Mouse (Mus musculus) spleen, adult 18-20 months (tissue): ENCODE measurements around the gene Ddn.

ENCODE experiments used
- DNase-seq, 2 experiments: peaks; one replicate each; pipeline ENCODE4 v3.0.0; 2022; ENCODE audit warnings: mixed read lengths in 2 of 2

Gene Ddn

GRCm38 (mm10) chr15:98796803-98797595 lies 12.3 kb downstream of the Ddn start:
- DNase-seq, result no peak

GRCm38 (mm10) chr15:98793141-98793698 lies 16.1 kb downstream of the Ddn start:
- DNase-seq, result no peak

- DNase-seq, result no peak
These were observed 16.9 kb downstream of the Ddn start for GRCm38 (mm10) chr15:98792233-98793020.

- no peak for DNase-seq
These were observed 17.5 kb downstream of the Ddn start for GRCm38 (mm10) chr15:98791771-98792170.

GRCm38 (mm10) chr15:98791221-98791620 lies 18.1 kb downstream of the Ddn start:
- DNase-seq, result no peak

- no peak for DNase-seq
These were observed 18.5 kb downstream of the Ddn start for GRCm38 (mm10) chr15:98790761-98791160.

GRCm38 (mm10) chr15:98789661-98790535 lies 19.4 kb downstream of the Ddn start, which contains the start of gene Wnt1:
Wnt1 (plus strand) TSS chr15:98789857.
- DNase-seq, result peak in 1 of 2 experiments; percentile 70

- no peak for DNase-seq
These were observed 20.2 kb downstream of the Ddn start for GRCm38 (mm10) chr15:98788972-98789660.

GRCm38 (mm10) chr15:98787930-98788329 lies 21.4 kb downstream of the Ddn start:
- DNase-seq, result no peak

- no peak for DNase-seq
These were observed 23.5 kb downstream of the Ddn start for GRCm38 (mm10) chr15:98785744-98786143.

GRCm38 (mm10) chr15:98781166-98781565 lies 28.1 kb downstream of the Ddn start:
- DNase-seq, result no peak

GRCm38 (mm10) chr15:98780573-98780972 lies 28.7 kb downstream of the Ddn start:
- no peak for DNase-seq

- DNase-seq, result no peak
These were observed 29.2 kb downstream of the Ddn start for GRCm38 (mm10) chr15:98780075-98780474.

- no peak for DNase-seq
These were observed 30.5 kb downstream of the Ddn start for GRCm38 (mm10) chr15:98778806-98779205.

GRCm38 (mm10) chr15:98778191-98778770 lies 31.0 kb downstream of the Ddn start:
- no peak for DNase-seq

GRCm38 (mm10) chr15:98777762-98778161 lies 31.5 kb downstream of the Ddn start, which contains the start of gene Wnt10b:
Wnt10b (minus strand) TSS chr15:98778150.
- DNase-seq, result no peak

- DNase-seq, result no peak
These were observed 32.2 kb downstream of the Ddn start for GRCm38 (mm10) chr15:98777005-98777616.

GRCm38 (mm10) chr15:98776280-98777004 lies 32.8 kb downstream of the Ddn start:
- peak in 1 of 2 experiments; percentile 46 for DNase-seq

GRCm38 (mm10) chr15:98775533-98775932 lies 33.8 kb downstream of the Ddn start:
- no peak for DNase-seq

GRCm38 (mm10) chr15:98774096-98774495 lies 35.2 kb downstream of the Ddn start:
- no peak for DNase-seq
